Mouse (Mus musculus) kidney, postnatal 36 days (tissue): Measurements from ENCODE around the gene Elfn2.
A peak's percentile ranks its signal among the peaks of the same experiment; 100 is the strongest.

Experiments used
- DNase-seq, 2 experiments: peaks; one replicate each; pipeline ENCODE4 v3.0.0; 2021 to 2022; ENCODE audit warnings: mixed read lengths in 2 of 2

The Elfn2 gene

DNA sequence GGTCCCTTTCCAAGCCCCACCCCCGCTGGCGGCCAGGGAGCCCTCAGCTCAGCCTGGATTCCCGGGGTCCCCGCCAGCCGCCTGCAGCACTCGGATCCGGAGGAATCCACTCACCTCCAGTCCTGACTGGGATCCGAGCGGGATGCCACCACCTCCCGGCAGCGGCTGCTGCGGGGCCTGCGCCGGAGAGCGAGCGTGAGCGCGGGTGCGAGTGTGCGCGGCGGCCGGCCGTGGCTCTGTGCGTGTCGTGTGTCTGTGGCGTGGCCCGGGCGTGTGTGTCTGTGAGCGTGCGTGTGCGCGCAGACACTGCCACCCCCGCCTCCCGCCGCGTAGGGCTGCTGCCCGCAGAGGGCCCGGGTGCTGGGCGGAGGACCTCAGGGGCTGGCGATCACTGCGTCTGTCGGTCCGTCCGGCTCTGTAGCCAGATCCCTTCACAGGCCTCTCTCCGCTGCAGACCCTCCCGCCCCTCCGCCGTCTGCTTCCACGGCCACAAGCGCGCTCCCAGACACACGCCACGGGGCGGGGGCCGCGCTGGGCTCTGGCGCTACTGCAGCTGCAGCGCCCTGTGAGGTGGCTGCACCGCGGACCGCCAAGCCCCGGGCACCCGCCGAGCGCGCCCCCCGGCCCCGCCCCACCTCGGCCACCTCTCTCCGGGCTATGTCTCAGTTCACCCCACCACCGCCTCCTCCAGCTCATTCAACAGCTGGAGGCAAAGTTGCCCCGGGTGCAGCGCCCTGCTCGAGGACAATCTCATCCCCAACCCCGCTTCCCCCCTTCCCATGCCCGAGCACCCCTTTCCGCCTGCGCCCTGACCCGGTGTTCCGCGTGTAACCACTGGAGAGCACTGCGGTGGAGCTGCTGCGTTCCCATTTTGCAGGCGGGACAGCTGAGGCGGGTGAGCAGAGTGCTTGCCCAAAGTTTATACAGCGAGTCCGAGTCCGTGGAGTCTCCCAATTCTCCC is at the start of gene Elfn2:
Gene Elfn2, minus strand, starts transcription at position 482 of the 961 bp plus-strand sequence.
- peak in 1 of 2 experiments; percentile 10 for DNase-seq

DNA sequence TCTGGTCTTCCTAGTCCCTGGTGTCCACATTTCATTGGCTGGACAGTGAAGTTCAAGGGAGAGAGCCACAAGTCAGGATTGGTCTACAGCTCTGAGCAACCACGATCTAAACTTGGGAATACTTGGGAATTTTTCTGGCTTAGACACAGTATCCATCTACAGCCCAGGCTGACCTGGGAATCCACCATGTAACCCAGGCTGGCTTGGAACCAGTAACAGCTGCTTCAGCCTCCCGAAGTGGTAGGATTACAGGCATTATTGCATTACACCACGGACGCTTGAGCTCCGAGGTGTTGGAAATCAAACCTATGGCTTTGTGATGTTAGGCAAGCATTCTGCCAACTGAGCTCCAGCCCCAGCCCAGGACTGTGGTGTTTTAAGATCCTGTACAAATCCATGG is 45.1 kb upstream of the Elfn2 start:
- no peak for DNase-seq

DNA sequence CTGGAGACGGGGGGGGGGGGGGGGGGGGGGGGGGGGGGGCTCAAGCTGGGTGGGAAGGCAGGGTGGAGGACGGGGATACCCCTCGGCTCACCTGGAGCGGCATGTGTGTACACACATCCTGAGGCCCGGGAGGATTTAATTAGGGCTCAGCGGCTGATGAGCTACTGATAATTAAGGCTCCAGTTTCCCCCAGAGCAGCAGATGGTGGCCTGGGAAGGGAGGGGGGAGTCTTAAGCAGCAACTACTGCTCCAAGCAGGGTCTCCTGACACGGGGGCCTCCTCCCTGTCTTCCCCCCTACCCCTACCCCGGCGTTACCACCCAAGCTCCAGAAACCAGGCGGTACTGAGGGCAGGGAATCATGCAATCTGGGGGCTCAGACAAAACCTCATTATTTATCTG is 44.6 kb upstream of the Elfn2 start:
- no peak for DNase-seq

DNA sequence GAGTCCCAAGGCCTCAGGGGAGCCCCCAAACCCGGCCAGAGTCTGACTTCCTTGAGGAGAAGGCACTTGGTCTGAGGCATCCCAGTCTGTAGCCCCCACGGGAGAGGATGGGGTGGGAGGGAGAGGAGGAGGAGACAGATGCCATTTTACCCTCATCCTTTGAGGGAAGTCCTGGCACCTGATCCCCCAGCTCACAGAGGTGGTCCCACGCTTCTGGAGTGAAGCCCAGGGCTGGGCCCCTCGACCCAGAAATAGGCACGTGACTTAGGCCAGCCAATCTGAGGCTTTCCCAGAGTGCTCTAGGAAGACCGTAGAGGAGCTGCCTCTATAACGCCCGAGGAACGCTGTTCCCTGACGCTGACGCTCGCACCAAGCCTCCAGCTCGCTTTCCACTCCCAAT is 42.5 kb upstream of the Elfn2 start:
- DNase-seq, result no peak

DNA sequence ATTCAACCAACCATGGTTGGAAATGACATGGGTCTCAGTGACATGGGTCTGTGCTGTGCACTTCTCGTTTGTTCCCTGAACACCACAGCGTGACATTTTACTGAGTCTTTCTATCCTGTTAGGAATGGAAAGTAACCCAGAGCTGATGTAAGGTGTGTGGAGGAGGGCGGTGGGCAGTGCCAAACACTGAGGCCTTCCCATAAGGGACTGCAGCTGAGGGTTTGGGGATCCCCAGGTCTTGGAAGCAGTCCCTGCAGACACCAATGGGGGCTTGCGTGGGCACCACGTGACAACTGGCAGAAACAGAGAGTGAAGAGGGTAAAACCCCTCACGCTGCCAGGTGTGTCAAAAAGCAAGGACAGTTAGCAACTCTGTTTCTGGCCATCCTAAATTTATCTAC is 39.6 kb upstream of the Elfn2 start:
- no peak for DNase-seq

DNA sequence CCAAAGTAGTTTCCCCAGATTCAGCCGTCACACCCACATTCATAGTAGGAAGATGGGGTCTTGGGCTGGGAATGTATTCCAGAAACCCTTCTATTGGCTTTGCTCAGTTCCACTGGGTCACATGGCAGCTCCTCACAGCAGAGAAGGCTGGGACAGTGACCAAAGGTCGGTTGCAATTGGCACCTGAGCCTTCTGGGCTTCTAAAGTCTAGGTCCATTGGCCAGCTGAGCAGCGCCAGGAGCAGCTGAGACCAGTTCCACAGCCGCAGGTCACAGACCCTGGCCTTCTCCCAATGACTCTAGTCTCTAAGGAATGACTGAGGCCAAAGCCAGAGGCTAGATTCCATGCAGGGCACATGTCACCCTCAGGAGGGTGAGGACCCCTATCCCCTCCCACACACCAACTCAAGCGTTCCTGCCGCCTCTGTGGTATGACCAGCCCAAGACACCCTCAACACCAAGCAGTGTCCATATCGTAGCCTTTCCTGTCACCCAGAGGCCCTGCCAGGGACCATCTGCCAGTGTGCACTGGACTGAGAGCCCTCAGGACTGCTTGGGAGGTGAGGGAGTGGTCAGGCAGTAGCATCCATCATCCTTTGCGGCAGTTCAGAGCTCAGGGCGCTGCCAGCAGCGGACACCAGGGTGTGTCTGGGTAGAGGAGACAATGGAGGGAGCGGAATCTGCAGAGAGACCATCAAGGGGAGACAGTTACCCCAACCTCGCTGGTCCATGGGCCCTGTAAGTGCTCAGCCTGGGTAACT is 37.6 kb upstream of the Elfn2 start:
- DNase-seq, result peak; percentile 84 to 87

DNA sequence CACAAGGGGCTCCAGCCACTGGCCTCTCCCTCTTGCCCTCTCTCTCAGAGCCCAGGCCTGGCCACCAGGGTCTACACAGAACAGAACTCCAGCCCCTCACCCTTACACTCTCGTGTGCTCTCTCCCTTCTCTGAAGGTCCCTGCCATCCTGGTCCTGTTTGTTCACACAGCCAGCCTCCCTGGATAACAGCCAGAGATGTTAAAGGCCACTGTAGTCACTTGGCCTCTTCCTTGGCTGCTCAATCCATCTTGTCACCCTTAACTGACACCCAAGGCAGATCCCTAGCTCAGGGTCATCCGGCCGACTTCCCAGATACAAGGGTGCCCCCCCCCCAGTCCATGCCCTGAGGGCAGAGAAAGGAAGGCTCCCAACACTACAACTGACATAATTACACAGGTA is 36.7 kb upstream of the Elfn2 start:
- DNase-seq, result peak; percentile 53 to 55

DNA sequence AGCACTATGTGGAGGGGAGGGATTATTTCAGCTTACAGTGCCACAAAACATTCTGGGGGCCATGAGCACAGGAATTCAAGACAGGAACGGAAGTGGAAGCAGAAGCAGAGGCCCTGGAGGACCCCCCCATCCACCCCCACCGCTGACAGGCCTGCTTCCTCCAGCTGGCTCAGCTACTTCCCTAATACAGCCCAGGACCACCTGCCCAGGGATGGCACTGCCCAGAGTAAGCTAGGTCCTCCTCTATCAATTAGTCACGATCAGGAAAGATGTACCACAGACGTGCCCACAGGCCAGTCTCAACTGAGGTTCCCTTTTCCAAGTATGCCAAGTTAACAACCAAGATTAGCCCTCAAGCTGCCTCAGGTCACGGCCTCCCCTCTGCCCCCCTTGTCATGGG is 35.6 kb upstream of the Elfn2 start:
- DNase-seq, result no peak

DNA sequence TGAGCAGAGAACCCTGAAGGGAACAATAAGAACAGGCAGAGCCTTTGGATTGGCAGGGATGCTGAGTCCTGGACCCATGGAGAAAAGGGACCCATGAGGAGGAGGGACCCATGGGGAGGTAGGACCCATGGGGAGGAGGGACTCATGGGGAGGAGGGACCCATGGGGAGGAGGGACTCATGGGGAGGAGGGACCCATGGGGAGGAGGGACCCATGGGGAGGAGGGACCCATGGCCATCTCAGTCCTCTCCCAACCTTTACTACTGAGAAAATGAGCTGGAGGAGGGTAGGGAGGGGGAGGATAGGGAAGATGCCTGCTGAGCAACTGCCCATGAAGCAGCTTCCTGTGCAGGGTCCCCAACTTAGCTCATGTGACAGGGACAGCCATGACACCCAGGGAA is 34.4 kb upstream of the Elfn2 start:
- no peak for DNase-seq

DNA sequence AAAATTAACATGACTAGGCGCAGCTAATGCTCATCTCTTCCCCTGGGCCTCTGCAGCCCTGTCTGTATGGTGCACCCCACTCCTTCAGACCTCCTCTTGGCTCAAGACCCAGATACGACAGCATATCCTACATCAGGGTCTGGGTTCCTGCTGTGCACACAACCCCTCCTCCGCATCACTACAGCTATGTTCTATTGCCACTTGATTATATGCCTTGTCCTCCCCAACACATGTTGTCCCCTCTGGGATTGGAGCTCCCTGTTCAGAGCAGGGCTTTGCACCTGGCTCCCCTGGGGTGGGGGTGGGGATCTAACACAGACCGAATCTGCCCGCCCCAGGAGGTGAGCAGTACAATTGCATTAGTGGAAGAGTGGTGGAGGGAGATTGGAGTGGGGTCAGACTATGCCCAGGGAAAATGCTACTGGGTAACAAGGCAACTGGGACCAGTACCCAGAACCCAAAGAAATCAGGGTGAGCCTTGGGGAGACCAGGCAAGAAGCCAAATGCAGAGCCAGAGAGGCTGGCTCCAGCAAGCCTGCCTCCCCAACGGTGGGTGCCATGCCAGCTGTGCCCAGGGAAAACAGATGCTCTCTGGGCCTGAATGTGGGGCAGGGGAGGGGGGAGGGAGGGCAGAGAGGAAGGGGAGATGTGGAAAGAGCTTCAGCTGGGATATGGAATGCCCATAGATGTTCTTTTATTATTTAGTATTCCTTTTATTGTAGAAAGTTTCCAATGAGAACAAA is 32.2 kb upstream of the Elfn2 start:
- DNase-seq, result no peak

DNA sequence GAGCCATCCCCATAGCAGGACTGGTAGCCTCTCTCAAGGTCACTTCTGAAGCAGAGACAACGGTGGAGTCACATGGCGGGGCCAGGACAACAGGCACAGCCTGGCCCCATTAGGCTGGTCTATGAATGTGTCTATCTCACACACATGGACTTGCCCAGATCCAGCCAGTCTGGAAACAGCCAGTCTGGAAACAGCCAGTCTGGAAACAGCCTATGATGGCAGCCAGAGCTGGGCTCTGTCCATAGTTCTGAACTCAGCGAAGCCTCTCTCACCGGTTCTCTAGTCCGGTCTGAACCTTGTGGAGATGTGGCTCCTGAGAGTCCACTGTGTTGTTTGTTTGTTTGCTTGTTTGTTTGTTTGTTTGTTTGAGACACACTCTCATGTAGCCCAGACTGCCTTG is 31.3 kb upstream of the Elfn2 start:
- DNase-seq, result peak; percentile 28 to 50

DNA sequence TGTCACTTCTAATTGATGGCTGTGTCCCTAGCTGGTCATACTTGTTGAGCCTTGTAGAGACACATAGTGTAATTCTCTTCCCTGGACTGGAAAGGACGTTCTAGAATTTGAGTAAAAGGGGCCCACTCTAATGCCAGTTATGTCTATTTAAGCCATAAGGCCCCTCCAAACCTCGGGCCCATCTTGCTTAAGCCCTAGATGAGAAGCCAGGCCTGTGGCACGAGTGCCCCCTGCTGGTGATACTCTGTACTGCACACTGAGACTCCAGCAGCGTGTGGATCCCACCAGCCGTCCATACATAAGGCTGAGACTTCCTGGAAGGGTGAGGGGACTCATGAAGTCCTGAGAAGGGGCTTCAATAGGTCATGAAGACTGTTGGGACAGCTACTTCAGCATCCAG is 25.6 kb upstream of the Elfn2 start:
- DNase-seq, result peak; percentile 54 to 85

DNA sequence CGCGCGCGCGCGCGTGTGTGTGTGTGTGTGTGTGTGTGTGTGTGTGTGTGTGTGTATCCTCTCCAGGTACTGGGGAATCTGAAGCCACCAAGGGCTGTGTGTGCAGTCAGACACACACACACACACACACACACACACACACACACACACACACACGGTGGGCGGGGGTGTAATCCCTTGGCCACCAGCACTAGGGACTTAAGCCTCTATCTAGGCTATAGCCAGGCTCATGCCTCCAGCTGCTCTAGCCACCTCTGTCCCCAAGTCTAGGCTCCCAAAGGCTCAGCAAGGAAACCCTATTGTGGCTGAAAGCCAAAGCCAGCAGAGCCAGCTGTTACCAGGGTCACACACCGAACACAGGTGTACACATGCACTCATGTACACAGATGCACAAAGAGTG is 24.3 kb upstream of the Elfn2 start:
- no peak for DNase-seq

DNA sequence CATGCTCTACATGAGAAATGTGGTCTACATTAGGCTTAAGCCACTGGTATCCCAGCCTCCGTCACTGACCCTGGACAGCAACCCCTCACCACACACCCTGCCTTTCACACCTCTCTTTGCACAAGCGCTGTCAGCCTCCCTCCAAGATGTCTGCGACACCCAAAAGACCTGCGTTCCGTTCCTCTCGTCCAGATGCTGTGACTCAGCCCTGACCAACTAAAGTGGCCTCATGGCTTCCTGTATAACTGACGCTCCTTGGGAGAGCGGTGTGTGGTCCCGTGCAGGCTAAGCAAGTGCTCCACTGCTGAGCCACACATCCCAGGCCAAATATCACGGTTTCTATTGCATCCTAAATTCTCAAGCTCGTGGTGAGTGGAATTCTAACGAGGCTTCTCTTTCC is 22.1 kb upstream of the Elfn2 start:
- no peak for DNase-seq

DNA sequence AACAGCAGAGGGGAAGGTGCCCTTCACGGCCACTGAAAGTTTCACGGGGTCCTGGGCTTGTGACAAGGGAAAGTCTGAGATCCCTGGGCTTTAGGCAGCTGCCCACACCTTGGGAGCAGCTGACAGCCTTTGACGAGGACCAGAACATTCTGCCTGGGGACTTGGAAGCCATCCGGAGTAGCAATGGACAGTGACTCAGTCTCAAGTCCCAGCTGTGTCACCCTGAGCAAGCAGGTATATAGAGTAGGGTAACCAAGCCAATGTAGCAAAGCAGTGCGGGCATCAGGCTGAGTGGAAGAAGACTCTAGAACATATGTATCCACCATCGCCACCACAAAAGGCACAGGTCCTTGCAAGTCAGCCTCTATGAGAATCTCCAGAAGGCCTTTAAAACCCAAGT is 18.6 kb upstream of the Elfn2 start:
- no peak for DNase-seq

DNA sequence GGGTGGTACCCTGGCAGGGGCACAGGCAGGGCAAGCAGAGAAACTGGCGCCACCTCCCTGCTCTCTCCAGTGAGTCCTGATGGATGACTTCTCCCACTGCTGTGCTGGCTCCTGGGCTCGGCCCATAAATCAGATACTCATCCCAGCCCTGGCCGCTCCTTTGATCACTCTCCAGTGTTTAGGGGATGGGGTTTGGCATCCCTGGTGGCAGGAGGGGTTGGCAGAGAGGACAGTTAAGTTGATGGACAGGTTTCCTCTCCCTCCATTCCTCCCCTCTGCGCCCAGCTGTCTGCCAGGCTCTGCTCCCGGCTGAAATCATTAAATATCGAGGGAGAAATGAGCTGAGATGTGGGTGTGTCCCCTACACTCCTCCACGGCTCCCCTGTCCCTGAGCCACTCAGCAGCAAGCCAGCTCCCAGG is 18.1 kb upstream of the Elfn2 start:
- DNase-seq, result no peak

DNA sequence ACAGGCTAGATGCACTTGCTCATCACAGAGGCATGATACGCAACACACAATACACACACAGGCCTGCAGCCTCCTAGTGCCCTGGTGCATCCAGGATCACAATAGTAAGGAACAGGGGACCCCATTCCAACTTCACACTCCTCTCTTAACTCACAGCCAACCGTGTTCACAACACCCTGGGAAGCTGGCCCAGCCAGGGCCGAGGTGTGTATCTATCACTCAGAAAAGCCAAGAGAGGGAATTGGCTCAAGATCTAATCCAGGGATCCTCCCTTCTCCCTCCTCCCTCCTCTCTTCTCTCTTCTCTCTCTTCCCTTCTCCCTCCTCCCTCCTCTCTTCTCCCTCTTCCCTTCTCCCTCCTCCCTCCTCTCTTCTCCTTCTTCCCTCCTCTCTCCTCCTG is 17.6 kb upstream of the Elfn2 start:
- no peak for DNase-seq

DNA sequence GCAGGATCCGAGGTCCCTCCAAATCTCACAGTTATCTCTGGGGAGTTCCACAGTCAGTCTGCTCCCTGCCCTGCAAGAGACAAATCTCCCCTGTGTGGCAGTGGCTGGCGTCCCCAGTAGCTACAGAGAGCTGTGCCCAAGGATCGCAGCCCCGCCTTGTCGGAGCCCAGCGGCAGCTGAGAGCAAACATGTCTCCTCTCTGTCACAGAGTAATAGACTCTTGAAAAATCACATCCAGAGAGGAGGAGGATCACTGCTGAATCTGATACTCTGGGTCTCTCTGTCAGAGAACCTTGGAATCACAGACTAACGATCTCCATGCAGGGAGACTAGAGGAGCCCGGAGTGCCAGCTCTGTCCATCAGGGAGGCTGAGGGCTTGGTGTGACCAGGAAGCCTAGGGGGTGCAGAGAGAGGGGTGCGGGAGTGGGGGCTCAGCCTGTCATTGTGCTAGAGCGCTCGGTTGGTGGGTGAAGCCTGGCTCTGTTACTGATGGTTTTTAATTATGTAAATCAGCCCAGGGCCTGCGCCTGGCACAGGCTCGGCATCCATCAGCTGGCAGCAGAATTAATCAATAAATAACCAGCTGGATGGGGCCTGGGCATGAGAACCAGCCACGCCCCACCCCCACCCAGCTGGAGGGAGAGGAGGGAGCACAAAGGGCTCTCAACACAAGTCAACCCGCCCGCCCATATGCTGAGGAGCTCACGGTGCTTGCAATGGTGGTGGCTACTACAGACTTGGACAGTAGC is 17.0 kb upstream of the Elfn2 start:
- DNase-seq, result peak; percentile 56 to 57

DNA sequence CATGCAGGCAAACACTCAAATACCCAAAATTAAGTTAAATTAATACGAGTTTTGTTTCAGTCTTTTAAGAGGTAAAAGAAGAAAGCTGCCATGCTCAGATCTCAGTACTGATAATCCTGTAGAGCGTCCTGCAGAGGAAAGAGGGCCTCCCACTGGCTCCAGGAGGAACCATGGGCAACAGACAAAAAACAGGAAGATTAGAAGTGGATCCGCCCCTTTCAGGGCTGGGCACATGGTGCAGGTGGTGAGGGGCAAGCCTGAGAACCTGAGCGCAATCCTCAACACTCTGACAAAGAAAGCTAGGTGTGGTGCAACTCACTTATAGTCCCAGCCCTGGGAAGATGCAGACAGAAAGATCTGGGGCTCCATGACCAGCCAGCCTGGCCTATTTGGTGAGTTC is 13.3 kb upstream of the Elfn2 start:
- DNase-seq, result no peak

DNA sequence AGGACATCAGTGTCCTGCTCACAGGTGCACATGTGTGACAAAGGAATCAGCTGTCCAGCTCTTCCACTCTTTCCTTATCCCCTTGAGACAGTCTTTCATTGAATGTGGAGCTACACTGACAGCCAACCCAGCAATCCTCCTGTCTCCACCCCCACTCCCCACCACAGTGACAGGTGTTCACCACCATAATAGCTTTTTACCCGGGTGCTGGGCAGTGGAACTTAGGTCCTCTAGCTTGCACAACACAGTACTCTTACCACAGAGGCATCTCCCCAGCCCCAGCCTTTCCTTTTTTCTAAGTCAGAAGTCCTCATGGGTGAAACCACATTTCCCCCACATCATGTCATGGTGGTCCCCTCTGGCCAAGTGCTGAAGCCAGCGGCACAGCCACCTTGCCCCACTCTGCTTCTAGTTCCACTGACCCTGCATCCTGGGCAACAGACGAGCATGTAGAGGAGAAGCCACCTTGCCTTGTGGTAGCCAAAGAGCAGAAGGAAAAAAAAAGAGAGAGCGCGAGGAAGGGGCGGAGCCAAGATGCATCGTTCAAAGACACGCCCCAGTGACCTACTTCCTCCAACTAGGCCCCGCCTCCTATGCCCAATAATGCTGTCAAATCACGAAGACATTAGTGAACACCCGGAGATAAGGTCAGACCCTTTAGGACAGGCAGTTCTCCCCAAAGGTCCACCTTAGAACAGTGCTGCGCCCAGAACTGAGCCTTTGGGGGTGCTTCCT is 11.9 kb upstream of the Elfn2 start:
- DNase-seq, result no peak

DNA sequence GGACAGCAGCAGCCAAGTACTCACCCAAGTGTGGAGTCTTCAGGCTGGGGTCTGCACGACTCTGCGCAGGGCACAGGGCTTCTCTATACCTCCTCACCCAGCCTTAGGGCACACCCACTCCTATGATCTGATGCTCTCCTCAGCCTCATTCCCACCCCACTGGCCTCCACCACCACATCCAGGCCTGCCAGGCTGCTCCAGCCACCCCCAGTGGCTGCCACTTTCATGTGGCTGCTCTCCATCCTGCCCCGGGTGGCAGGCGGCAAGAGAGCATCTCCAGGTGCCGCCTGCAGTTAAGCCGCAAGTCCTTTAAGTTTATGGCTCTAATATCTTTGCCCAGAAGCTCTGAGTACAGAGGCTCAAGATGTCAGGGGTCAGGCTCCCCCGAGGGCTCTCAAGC is 8.1 kb upstream of the Elfn2 start:
- DNase-seq, result no peak

DNA sequence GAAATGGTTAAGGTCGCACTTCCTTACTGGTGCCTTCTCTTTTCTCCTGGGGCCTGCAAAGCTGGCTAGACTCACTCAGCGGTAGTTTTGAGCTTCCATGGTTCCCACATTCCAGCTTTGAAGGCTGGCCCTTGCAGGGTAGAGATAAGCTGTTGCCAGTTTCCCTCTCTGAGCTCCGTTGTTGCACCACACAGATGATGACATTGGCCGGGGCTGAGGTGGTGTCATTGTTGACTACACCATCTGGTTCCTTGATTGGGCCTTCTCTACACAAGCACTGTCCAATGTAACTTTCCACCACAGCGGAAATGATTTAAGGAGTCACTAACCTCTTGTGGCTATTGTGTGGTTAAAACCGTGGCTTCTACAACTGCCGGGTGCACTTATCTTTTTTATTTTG is 2.0 kb upstream of the Elfn2 start:
- no peak for DNase-seq
